ENCODE assay signal across 31 mouse cellular contexts in the genomic region with DNA sequence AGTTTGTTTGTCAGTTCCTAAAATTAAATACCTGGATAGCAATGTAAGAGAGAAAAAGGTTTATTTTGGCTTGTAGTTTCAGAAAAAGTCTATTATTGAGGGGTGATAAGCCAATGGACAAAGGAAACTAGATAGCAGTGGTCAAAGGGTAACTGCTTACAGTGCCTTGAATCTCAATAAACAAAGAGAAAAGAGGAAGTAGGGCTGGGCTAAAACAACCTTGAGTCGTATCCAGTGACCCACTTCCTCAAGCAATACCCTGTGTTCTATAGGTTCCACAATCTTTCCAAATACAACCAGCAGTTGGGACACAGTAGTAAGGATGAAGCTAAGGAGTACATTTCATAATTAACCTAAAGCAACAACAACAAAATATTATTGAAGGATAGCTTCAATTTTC.
"Had no signal": no experiment of that assay in that cellular context is flagged by ENCODE, and none has a peak within 500 bp of the region (broad histone marks: within the 10 kb centered on the region; RNA-seq: fewer than 3 reads in every experiment).

No protein-coding gene starts in this region.

- H3K9ac ChIP-seq: limb, embryonic 12.5 days; limb, embryonic 13.5 days; limb, embryonic 15.5 days; liver, embryonic 12.5 days; liver, embryonic 13.5 days; liver, embryonic 14.5 days; liver, embryonic 15.5 days; liver, postnatal 0 days; lung, embryonic 14.5 days; lung, embryonic 15.5 days; midbrain, embryonic 12.5 days; midbrain, embryonic 13.5 days; midbrain, embryonic 15.5 days; neural tube, embryonic 12.5 days; neural tube, embryonic 13.5 days had no signal

- H3K27me3 ChIP-seq: limb, embryonic 12.5 days; limb, embryonic 13.5 days; limb, embryonic 15.5 days; liver, embryonic 12.5 days; liver, embryonic 13.5 days; liver, embryonic 15.5 days; lung, embryonic 15.5 days; megakaryocyte, embryonic 14.5 days; midbrain, embryonic 12.5 days; midbrain, embryonic 13.5 days; midbrain, embryonic 15.5 days; neural tube, embryonic 12.5 days; neural tube, embryonic 13.5 days had no signal

- H3K36me3 ChIP-seq: limb, embryonic 10.5 days; limb, embryonic 12.5 days; limb, embryonic 13.5 days; limb, embryonic 15.5 days; liver, embryonic 12.5 days; liver, embryonic 13.5 days; liver, embryonic 15.5 days; lung, embryonic 15.5 days; midbrain, embryonic 10.5 days; midbrain, embryonic 12.5 days; midbrain, embryonic 13.5 days; midbrain, embryonic 15.5 days; neural tube, embryonic 12.5 days; neural tube, embryonic 13.5 days had no signal

- DNase-seq: left cerebral cortex, postnatal 4 days; liver; liver, embryonic 13.5 days; liver, postnatal 0 days; lung, adult 18-20 months; lung, adult 2 months; lung, embryonic 14.5 days; lung, postnatal 10 days; lung, postnatal 14 days; lung, postnatal 36 days; lung, postnatal 4 days; midbrain, embryonic 14.5 days had no signal

- H3K4me1 ChIP-seq: limb, embryonic 10.5 days; limb, embryonic 12.5 days; limb, embryonic 13.5 days; limb, embryonic 15.5 days; liver, embryonic 12.5 days; liver, embryonic 13.5 days; liver, embryonic 15.5 days; lung, embryonic 15.5 days; megakaryocyte, embryonic 14.5 days; midbrain, embryonic 10.5 days; midbrain, embryonic 12.5 days; midbrain, embryonic 13.5 days; midbrain, embryonic 15.5 days; neural tube, embryonic 12.5 days; neural tube, embryonic 13.5 days had no signal

- H3K9me3 ChIP-seq: limb, embryonic 10.5 days; limb, embryonic 12.5 days; limb, embryonic 13.5 days; limb, embryonic 15.5 days; liver, embryonic 12.5 days; liver, embryonic 13.5 days; liver, embryonic 15.5 days; lung, embryonic 15.5 days; midbrain, embryonic 10.5 days; midbrain, embryonic 12.5 days; midbrain, embryonic 13.5 days; midbrain, embryonic 15.5 days; neural tube, embryonic 12.5 days; neural tube, embryonic 13.5 days had no signal

- H3K4me3 ChIP-seq: limb, embryonic 10.5 days; limb, embryonic 12.5 days; limb, embryonic 13.5 days; limb, embryonic 15.5 days; liver, embryonic 12.5 days; liver, embryonic 13.5 days; liver, embryonic 15.5 days; lung, embryonic 15.5 days; megakaryocyte, embryonic 14.5 days; midbrain, embryonic 10.5 days; midbrain, embryonic 12.5 days; midbrain, embryonic 13.5 days; midbrain, embryonic 15.5 days; myocyte; neural tube, embryonic 12.5 days; neural tube, embryonic 13.5 days had no signal

- ATAC-seq: liver, embryonic 12.5 days; liver, postnatal 0 days; lung, postnatal 0 days; midbrain, embryonic 13.5 days; midbrain, embryonic 15.5 days; midbrain, embryonic 16.5 days had no signal

- H3K27ac ChIP-seq: limb, embryonic 10.5 days; limb, embryonic 12.5 days; limb, embryonic 13.5 days; limb, embryonic 15.5 days; liver, embryonic 12.5 days; liver, embryonic 13.5 days; liver, embryonic 14.5 days; liver, embryonic 15.5 days; lung, embryonic 15.5 days; macrophage; midbrain, embryonic 10.5 days; midbrain, embryonic 12.5 days; midbrain, embryonic 13.5 days; midbrain, embryonic 15.5 days; neural tube, embryonic 12.5 days; neural tube, embryonic 13.5 days had no signal
